Mouse (Mus musculus) thymus, adult 2 months (tissue): ENCODE results near the gene Kcnk18. TPM values are rescaled to one million over a fixed set of nuclear protein-coding genes. Genes with fewer than 3 reads are reported as not detected.

ENCODE experiments used
- DNase-seq: peaks from one replicate; pipeline ENCODE4 v3.0.0; 2021
- H3K27ac ChIP-seq: fragments of 200-500 bp; 2 replicates; pipeline ENCODE4 v1.5.1; 2012; ENCODE audit warnings: low read length, control low read depth; ENCODE audit not compliant: control insufficient read depth, insufficient read depth
- H3K27me3 ChIP-seq: fragments of 200-500 bp; 2 replicates; pipeline ENCODE4 v1.6.1; 2012; ENCODE audit warnings: mild to moderate bottlenecking, low read length, moderate library complexity, mixed read lengths; ENCODE audit not compliant: control insufficient read depth, insufficient read depth
- H3K36me3 ChIP-seq: fragments of 200-500 bp; 2 replicates; pipeline ENCODE4 v1.6.1; 2012; ENCODE audit warnings: mild to moderate bottlenecking, low read length, moderate library complexity; ENCODE audit not compliant: control insufficient read depth, insufficient read depth
- H3K4me1 ChIP-seq: fragments of 200-500 bp; replicated peaks from 2 replicates; pipeline ENCODE4 v1.6.1; 2012; ENCODE audit warnings: low read length; ENCODE audit not compliant: control insufficient read depth, insufficient read depth
- H3K4me3 ChIP-seq: fragments of 200-500 bp; 2 replicates; pipeline ENCODE4 v1.5.1; 2012; ENCODE audit warnings: mild to moderate bottlenecking, low read length, control low read depth, moderate library complexity; ENCODE audit not compliant: control insufficient read depth, insufficient read depth
- CTCF ChIP-seq: fragments of 200-500 bp; IDR thresholded peaks from 2 replicates; pipeline ENCODE4 v1.5.1; 2012; ENCODE audit warnings: mild to moderate bottlenecking, control low read depth, low read length, moderate library complexity, borderline replicate concordance; ENCODE audit not compliant: control insufficient read depth, poor library complexity, insufficient read depth; ENCODE audit errors: extremely low read depth
- POLR2A ChIP-seq: fragments of 200-500 bp; IDR thresholded peaks from 2 replicates; pipeline ENCODE4 v1.6.1; 2012; ENCODE audit warnings: mild to moderate bottlenecking, low read length, control low read depth, moderate library complexity; ENCODE audit not compliant: control insufficient read depth, poor library complexity, insufficient read depth; ENCODE audit errors: extremely low read depth
- WGBS: fragments of 180-500 bp; shearing (Covaris S2); methylation state at CpG from one replicate; pipeline ENCODE4 v1.1.7; 2018; 5-methylcytosine and 5-hydroxymethylcytosine counted together
- polyA plus RNA-seq: library from polyadenylated mRNA; depleted of rRNA; stranded (reverse); fragments of >200 nt; gene quantifications from 2 replicates; pipeline ENCODE4 v1.2.3, GENCODE M21; 2012

The Kcnk18 gene
- polyA plus RNA-seq, 1 experiment = not detected

GRCm38 (mm10) chr19:59238630-59239029, 19.6 kb downstream of the Kcnk18 start:
- TF ChIP-seq CTCF (no peak), POLR2A (no peak)
- no peak overlapping the region for H3K27ac ChIP-seq
- WGBS = 91% methylated on average over 3 of the region's 3 CpGs
- no peaks in the 10 kb centered on the region for H3K4me1 ChIP-seq
- H3K36me3 ChIP-seq = no peaks in the 10 kb centered on the region
- no peaks in the 10 kb centered on the region for H3K27me3 ChIP-seq
- H3K4me3 ChIP-seq = no peak overlapping the region
- no peak for DNase-seq

- TF ChIP-seq POLR2A (no peak), CTCF (peak; percentile 100)
- WGBS = 21% methylated on average over 17 of the region's 17 CpGs
- Histone ChIP-seq H3K4me1 (no peaks in the 10 kb centered on the region), H3K27me3 (no peaks in the 10 kb centered on the region), H3K36me3 (no peaks in the 10 kb centered on the region), H3K27ac (no peak overlapping the region), H3K4me3 (no peak overlapping the region)
- peak; percentile 85 for DNase-seq
These were observed 20.3 kb downstream of the Kcnk18 start for GRCm38 (mm10) chr19:59239124-59239817.

GRCm38 (mm10) chr19:59241987-59242386, 23.0 kb downstream of the Kcnk18 start:
- DNase-seq = no peak
- 90% methylated on average over 4 of the region's 4 CpGs for WGBS
- Histone ChIP-seq H3K36me3 (no peaks in the 10 kb centered on the region), H3K27ac (no peak overlapping the region), H3K4me1 (no peaks in the 10 kb centered on the region), H3K4me3 (no peak overlapping the region), H3K27me3 (no peaks in the 10 kb centered on the region)
- TF ChIP-seq CTCF = no peak
- TF ChIP-seq POLR2A = no peak

GRCm38 (mm10) chr19:59243057-59243456, 24.0 kb downstream of the Kcnk18 start:
- H3K36me3 ChIP-seq = no peaks in the 10 kb centered on the region
- no peak for DNase-seq
- WGBS = 84% methylated on average over 2 of the region's 2 CpGs
- H3K27me3 ChIP-seq = no peaks in the 10 kb centered on the region
- peaks cover 4% of the 10 kb centered on the region for H3K4me1 ChIP-seq
- TF ChIP-seq POLR2A (no peak), CTCF (no peak)
- H3K27ac ChIP-seq = no peak overlapping the region
- no peak overlapping the region for H3K4me3 ChIP-seq

GRCm38 (mm10) chr19:59248144-59248543, 29.1 kb downstream of the Kcnk18 start:
- H3K4me3 ChIP-seq = no peak overlapping the region
- no peaks in the 10 kb centered on the region for H3K36me3 ChIP-seq
- H3K27me3 ChIP-seq = 0 out of 2 replicates have a peak, but pooled peaks cover 3% of the 10 kb centered on the region
- no peak for TF ChIP-seq CTCF
- no peak for TF ChIP-seq POLR2A
- H3K27ac ChIP-seq = peak overlapping the region; percentile 56
- 71% methylated on average over 4 of the region's 4 CpGs for WGBS
- peaks cover 15% of the 10 kb centered on the region for H3K4me1 ChIP-seq
- DNase-seq = no peak

GRCm38 (mm10) chr19:59248553-59249286, 29.7 kb downstream of the Kcnk18 start:
- peaks cover 15% of the 10 kb centered on the region for H3K4me1 ChIP-seq
- H3K27ac ChIP-seq = peak overlapping the region; percentile 56
- no peaks in the 10 kb centered on the region for H3K36me3 ChIP-seq
- TF ChIP-seq POLR2A = no peak
- TF ChIP-seq CTCF = no peak
- H3K4me3 ChIP-seq = no peak overlapping the region
- 0 out of 2 replicates have a peak, but pooled peaks cover 3% of the 10 kb centered on the region for H3K27me3 ChIP-seq
- peak; percentile 34 for DNase-seq
- WGBS = 27% methylated on average over 11 of the region's 11 CpGs

- Histone ChIP-seq H3K4me3 (no peak overlapping the region), H3K27me3 (0 out of 2 replicates have a peak, but pooled peaks cover 3% of the 10 kb centered on the region), H3K4me1 (peaks cover 15% of the 10 kb centered on the region), H3K36me3 (no peaks in the 10 kb centered on the region), H3K27ac (no peak overlapping the region)
- no peak for DNase-seq
- no peak for TF ChIP-seq POLR2A
- TF ChIP-seq CTCF = no peak
- 11% methylated on average over 2 of the region's 2 CpGs for WGBS
These were observed 33.6 kb downstream of the Kcnk18 start for GRCm38 (mm10) chr19:59252651-59253050.
